Mouse (Mus musculus): ENCODE results near the gene Zfp52. TPM values are rescaled to one million over a fixed set of nuclear protein-coding genes. Genes with fewer than 3 reads are reported as not detected.

Gene Zfp52
- polyA plus RNA-seq, 1 experiment from 2014 or later = 5.1 TPM

DNA sequence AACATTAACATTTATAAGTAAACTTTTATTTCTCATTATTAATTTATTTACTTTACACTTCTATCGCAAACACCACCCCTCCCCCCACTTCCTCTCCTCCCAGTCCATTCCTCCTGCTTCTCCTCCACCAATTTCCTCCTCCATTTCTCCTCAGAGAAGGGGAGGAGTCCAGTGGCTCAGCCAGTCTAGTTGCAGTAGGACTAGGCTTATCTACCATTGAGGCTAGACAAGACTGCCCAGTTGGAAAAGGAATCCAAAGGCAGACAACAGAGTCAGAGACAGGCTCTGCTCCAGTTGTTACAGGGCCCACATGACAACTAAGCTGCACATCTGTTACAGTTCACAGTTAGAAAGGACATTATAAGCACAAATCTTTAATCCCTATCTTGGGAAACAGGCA is 32.4 kb downstream of the Zfp52 start:
- Histone ChIP-seq H3K27me3 (no peaks in the 10 kb centered on the region), H3K27ac (no peak overlapping the region), H3K36me3 (0 out of 2 replicates have a peak, but pooled peaks cover 5% of the 10 kb centered on the region), H3K9me3 (no peaks in the 10 kb centered on the region), H3K4me3 (peak overlapping the region; percentile 63), H3K4me2 (peak overlapping the region; percentile 79), H3K9ac (no peak overlapping the region), H3K4me1 (peaks cover 7% of the 10 kb centered on the region; the same call in 1 of the 2 replicates)
- ATAC-seq (ENCODE audit: borderline replicate concordance, extremely low read depth, low FRiP score, low TSS enrichment) = peak; percentile 55; the same call in 1 of the 2 replicates
- 8% methylated on average over 1 of the region's 1 CpGs for whole genome bisulfite sequencing

DNA sequence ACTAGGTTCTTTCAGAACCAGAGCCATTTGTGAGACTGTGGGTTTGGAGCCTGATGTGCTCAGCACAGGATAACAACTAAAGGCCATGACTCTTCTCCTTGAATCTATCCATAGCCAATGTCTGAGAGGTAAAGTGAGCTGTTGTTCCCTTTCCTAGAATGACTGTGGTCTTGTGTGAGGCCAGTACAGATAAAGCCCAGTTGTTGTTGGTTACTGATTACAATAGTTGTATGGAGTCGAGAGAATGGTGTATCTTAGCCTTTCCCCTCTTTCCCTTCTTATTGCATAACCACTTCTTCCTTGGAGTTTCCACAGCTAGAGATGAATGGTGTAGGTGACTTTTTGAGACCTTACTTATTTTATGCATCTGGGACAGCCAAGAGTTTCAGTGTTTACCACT is 43.7 kb downstream of the Zfp52 start:
- H3K27me3 ChIP-seq = no peaks in the 10 kb centered on the region
- H3K9ac ChIP-seq = no peak overlapping the region
- peaks cover 42% of the 10 kb centered on the region for H3K36me3 ChIP-seq
- WGBS = 67% methylated on average over 1 of the region's 1 CpGs
- no peak overlapping the region for H3K27ac ChIP-seq
- ATAC-seq (ENCODE audit: borderline replicate concordance, extremely low read depth, low FRiP score, low TSS enrichment) = no peak
- H3K4me1 ChIP-seq = no peaks in the 10 kb centered on the region
- no peaks in the 10 kb centered on the region for H3K9me3 ChIP-seq
- H3K4me3 ChIP-seq = no peak overlapping the region
- no peak overlapping the region for H3K4me2 ChIP-seq

DNA sequence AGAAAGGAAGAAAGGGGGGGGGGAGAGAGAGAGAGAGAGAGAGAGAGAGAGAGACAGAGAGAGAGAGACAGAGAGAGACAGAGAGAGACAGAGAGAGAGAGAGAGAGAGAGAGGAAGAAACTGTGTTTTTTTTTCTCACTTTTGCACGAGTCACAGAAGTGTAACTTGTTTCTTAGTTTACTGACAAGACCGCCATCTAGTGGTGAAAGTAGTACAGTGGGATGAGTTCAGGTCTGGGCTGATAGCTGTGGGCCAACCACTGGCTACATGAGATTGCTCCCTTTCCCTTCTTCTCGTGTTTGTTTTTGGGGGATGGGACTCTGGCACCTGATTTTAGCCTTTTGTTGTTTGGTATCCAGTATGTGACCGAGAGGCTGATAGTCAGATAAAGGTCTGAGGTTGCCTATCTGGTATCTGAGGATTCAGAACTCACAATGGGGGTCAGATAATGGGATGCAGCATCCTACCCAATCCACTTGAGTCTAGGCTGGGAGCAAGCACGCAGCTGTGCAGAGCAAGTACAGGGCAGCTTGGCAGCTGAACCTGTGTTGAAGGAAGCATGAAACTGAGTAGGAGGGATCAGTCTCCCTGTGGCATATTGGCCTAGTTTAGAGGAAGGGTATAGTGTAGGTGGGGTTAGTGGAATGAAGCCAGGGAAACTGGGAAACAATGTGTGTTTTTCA is 44.3 kb downstream of the Zfp52 start:
- Histone ChIP-seq H3K36me3 (peaks cover 40% of the 10 kb centered on the region), H3K27ac (no peak overlapping the region), H3K4me3 (no peak overlapping the region), H3K9me3 (no peaks in the 10 kb centered on the region), H3K4me2 (no peak overlapping the region), H3K9ac (no peak overlapping the region), H3K27me3 (no peaks in the 10 kb centered on the region), H3K4me1 (no peaks in the 10 kb centered on the region)
- ATAC-seq (ENCODE audit: borderline replicate concordance, extremely low read depth, low FRiP score, low TSS enrichment) = peak; percentile 65; the same call in 1 of the 2 replicates
- 16% methylated on average over 5 of the region's 5 CpGs for WGBS

DNA sequence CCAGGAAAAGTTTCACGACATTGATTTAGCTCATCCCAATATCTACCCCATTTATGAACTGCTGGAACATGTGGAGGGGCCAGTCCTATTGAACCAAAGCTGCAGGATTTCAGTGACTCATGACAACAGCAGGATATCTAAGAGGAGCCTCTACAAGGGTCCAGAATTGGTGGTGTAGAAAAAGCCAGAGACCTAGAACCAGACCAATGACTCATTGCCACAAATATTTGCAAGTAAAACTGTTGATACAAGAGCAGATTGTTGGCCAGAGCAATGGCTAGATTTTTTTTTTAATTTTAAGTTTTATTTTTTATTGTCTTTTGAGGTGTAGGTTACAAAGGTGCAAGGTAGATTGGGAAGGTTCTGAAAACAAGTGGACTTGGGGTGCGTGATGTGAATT is 50.2 kb downstream of the Zfp52 start:
- no peak overlapping the region for H3K27ac ChIP-seq
- no peak overlapping the region for H3K4me3 ChIP-seq
- no peak overlapping the region for H3K9ac ChIP-seq
- 0 out of 2 replicates have a peak, but pooled peaks cover 3% of the 10 kb centered on the region for H3K9me3 ChIP-seq
- H3K36me3 ChIP-seq = peaks cover 53% of the 10 kb centered on the region
- ATAC-seq (ENCODE audit: borderline replicate concordance, extremely low read depth, low FRiP score, low TSS enrichment) = no peak
- no peaks in the 10 kb centered on the region for H3K27me3 ChIP-seq
- H3K4me2 ChIP-seq = no peak overlapping the region
- 93% methylated on average over 2 of the region's 2 CpGs for WGBS
- no peaks in the 10 kb centered on the region for H3K4me1 ChIP-seq

Other genes with a start within 250 kb of the Zfp52 start
- gene Vmn1r237, start 223.7 kb upstream of the Zfp52 start, polyA plus RNA-seq (2015; fragmentation: Nextera tagmentation; extraction: Ambion mirVana) = not detected in 2 replicates
- gene Zfp677, start 151.8 kb upstream of the Zfp52 start, polyA plus RNA-seq (2015; fragmentation: Nextera tagmentation; extraction: Ambion mirVana) = 2.2 and 2.4 TPM in 2 replicates
- gene Zfp54, start 112.3 kb upstream of the Zfp52 start, polyA plus RNA-seq (2015; fragmentation: Nextera tagmentation; extraction: Ambion mirVana) = 6.3 and 7.0 TPM in 2 replicates
- gene Zfp51, start 85.2 kb upstream of the Zfp52 start, polyA plus RNA-seq (2015; fragmentation: Nextera tagmentation; extraction: Ambion mirVana) = 15.3 and 15.8 TPM in 2 replicates
- 10.7 and 11.8 TPM in 2 replicates for gene Zfp53, start 46.5 kb upstream of the Zfp52 start, polyA plus RNA-seq (2015; fragmentation: Nextera tagmentation; extraction: Ambion mirVana)
- 16.9 and 17.8 TPM in 2 replicates for gene Zfp948, start 31.5 kb downstream of the Zfp52 start, polyA plus RNA-seq (2015; fragmentation: Nextera tagmentation; extraction: Ambion mirVana)
- 2.9 and 3.5 TPM in 2 replicates for gene Zfp983, start 115.1 kb downstream of the Zfp52 start, polyA plus RNA-seq (2015; fragmentation: Nextera tagmentation; extraction: Ambion mirVana)
- 6.3 and 7.0 TPM in 2 replicates for gene Gm10226, start 156.3 kb downstream of the Zfp52 start, polyA plus RNA-seq (2015; fragmentation: Nextera tagmentation; extraction: Ambion mirVana)
- gene Zfp760, start 172.2 kb downstream of the Zfp52 start, polyA plus RNA-seq (2015; fragmentation: Nextera tagmentation; extraction: Ambion mirVana) = 12.3 and 12.8 TPM in 2 replicates
- 7.0 and 7.1 TPM in 2 replicates for gene Zfp229, start 195.3 kb downstream of the Zfp52 start, polyA plus RNA-seq (2015; fragmentation: Nextera tagmentation; extraction: Ambion mirVana)

Measured in lung, embryonic 15.5 days (tissue).